Mouse (Mus musculus) lung, adult 18-20 months (tissue): ENCODE measurements around the gene Zfp619.
"Not testable (repeated sequence)": the region's sequence is repeated elsewhere in the genome, so short reads cannot be mapped to it uniquely, and the experiment has no call there.

Experiments
- DNase-seq, 2 experiments: peaks; one replicate each; pipeline ENCODE4 v3.0.0; 2022; ENCODE audit warnings: mixed read lengths in 2 of 2

Gene Zfp619

DNA sequence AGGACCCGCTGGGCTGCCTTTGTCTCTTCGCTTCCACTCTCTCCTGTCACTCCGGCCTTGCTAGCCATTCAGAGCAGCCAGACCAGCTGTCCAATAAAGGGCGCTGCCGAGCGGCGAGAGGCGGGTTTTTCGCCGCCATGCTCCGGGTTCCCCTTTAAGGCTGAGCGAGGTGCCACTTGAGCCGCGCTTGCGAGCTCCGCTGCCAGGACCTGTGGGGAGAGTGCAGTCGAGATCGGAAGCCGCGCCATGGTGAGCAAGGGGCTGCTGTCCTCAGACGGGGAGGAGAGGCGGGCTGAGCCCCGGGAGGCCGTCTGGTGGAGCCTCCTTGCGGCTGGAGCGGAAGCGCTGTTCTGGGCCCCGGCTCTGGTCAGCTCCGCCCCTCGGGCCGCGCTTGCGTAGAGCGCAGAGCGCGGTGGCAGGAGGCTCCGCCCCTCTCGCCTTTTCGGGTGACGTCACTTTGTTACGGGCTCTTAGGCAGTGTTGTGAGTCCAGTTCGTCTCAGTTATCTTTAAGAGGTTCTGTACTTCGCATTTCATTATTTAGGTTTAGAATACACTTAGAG lies at the start of gene Zfp619:
Gene Zfp619 (plus strand): TSS at position 151 of the 562 bp plus-strand sequence.
- peak; percentile 94 for DNase-seq

DNA sequence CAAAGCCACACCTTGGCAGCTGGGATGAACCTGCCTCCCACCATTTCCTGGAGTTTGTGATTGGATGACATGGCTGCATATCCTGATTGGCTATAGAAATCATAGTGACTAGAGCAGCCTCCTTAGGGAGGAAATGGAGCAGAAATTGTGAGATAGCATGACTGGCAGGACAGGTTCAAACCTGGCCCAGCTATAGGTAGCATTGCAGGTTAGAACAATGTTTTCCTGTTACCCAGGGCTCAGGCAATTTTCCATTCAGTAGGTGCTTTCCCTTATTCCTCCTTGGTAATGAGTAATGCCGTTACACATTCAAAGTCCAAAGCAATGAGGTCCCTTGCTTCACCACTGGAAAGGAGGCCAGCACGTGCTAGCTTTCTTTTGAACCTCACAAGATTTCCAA lies 38.6 kb upstream of the Zfp619 start:
- no peak for DNase-seq

DNA sequence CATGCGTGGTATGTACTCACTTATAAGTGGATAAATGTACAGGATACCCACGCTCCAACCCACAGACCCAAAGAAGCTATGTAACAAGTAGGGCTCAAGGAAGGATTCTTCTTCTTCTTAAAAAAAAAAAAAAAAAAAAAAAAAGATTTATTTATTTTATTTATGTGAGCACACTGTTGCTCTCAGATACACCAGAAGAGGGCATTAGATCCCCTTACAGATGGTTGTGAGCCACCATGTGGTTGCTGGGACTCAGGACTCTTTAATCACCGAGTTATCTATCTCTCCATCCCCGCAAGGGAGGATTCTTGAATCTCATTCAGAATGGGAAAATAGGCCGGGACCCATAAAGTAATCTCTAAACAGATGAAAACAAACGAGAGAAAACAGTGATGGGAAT lies 33.2 kb upstream of the Zfp619 start:
- no peak for DNase-seq

- peak; percentile 18 to 23 for DNase-seq
These were observed 30.3 kb upstream of the Zfp619 start for GRCm38 (mm10) chr7:39487159-39487853.

GRCm38 (mm10) chr7:39487854-39488205 lies 29.7 kb upstream of the Zfp619 start:
- no peak for DNase-seq

DNA sequence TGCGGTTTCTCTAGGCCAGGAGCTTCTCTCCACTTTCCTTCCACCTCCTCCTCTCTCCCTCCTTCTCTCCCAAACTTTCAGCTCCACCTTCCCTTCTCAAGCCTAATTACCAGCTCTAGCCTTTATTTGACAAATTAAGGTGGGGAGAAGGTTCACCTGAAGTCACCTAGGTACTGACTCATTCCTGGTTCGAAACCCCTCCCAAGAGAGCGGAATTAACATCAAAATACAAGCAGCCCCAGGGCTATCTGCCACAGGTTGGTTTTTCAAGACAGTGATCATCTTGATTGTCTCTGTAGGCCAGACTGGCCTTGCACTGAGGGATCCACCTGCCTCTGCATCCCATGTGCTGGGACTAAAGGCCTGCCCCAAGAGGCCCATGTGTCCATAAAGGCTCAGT lies 22.9 kb upstream of the Zfp619 start:
- DNase-seq: no peak

- no peak for DNase-seq
These were observed 13.5 kb upstream of the Zfp619 start for GRCm38 (mm10) chr7:39504100-39504499.

DNA sequence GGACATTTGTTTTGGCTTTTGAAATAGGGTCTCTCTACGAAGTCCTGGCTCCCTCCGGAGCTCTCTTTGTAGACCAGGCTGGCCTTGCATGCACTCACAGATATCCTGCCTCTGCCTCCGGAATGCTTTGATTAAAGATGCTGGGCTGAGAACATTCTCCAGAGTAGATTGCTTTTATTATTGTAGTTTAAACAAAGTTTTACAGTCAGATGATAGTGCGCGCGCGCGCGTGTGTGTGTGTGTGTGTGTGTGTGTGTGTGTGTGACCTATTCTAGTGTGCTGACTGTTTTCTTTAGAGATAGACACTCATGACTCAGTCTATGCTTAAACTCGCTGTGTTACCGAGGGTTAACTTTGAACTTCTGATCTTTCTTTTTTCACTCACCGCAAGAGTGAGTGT lies 796 bp downstream of the Zfp619 start:
- peak; percentile 7 to 10 for DNase-seq

GRCm38 (mm10) chr7:39523703-39524424 lies 6.3 kb downstream of the Zfp619 start:
- no peak for DNase-seq

DNA sequence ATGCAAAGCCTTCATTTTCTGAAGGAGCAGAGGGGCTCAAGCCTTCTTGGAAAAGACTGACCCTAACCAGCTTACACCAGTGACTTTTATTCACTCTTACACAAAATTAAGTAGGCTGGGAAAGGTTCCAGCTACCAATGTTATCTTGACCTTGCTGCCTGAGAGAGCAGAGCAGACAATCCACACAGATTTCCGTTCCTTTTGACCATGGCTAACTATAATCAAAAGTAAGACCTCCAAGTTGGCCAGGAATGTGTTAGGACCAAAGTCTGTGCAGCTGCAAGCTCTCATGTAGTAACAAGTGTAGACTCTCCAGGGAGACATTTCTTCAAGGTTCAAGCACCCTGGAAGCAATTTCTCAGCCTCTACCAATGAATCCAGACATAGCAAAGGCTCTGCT lies 25.6 kb downstream of the Zfp619 start:
- DNase-seq: no peak

DNA sequence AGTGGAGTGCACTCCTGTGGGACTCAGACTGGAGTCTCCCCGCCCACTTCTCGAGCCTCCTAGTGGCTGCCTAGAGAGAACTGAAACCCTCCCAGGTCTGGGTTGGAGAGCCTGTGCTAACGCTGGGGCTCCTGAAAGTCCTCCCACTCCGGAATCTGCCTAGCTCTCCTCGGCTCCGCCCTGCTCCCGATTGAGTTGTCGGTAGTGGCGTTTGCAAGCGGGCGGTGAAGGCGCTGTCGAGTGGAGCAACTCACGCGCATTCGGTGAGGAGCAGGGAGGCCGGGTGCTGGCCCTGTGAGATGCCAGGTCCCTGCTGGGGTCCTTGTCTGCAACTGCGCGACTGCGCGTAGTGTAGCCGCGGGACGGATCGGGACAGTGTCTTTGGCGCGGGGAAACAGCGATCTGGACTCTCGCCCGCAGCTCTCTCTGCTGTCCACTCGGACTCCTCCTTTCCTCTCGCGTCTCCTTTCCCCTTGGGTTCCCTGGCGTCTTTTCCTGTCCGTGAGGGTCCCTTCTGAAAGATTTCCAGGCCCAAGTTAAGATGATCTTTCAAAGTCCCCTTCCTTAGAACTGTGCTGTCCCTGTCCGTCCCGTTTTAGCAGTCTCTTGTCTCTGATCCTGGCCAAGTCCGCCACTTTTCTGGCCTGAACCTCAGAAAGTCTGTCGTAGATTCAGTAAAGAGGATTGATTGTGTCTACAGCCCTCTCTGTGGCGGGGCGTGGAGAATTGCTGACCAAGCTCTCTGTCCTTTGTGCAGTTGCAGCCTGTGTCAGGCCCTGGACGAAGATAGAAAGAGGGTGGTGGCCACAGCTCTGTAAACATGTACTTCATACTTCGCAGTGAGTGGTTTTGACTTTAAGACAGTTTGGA lies 26.9 kb downstream of the Zfp619 start:
- DNase-seq: peak; percentile 91 to 94

DNA sequence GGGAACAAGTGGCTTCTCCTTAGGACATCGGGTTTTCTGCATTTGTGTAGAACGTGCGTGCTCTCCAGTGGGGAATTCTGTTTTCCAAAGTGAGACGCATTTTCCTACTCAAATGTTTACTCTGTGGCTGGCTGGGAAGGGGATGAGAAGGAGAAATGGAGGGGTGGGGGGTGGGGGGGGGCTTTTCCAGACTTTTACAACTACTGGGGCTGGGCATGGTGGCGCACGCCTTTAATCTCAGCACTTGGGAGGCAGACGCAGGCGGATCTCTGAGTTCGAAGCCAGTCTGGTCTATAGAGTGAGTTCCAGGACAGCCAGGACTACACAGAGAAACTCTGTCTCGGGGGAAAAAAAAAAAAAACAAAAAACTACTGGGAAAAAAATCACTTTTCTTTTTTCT lies 27.6 kb downstream of the Zfp619 start:
- DNase-seq: no peak

DNA sequence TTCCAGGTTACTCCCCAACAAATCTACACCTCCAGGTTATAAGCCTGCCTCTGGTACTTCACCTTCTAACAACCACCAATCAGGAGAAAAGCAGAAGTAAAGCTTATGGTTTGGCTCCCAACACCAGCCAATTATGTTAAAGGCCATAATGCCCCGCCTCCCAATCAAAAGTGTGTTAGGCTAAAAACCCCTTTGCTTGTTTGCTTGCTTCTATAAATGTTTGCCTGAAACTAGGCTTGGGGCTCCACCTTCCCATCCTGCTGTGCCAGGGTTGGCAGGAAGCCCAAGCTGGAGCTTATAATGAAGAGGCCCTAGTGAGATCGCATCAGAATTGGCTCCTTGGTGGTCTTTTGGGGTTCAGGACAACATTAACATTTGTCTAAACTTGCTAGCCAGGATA lies 31.8 kb downstream of the Zfp619 start:
- DNase-seq: peak; percentile 75 to 85

- peak; percentile 96 for DNase-seq
These were observed 34.7 kb downstream of the Zfp619 start for GRCm38 (mm10) chr7:39551976-39552891.

GRCm38 (mm10) chr7:39552993-39553392 lies 35.4 kb downstream of the Zfp619 start:
- DNase-seq: no peak

DNA sequence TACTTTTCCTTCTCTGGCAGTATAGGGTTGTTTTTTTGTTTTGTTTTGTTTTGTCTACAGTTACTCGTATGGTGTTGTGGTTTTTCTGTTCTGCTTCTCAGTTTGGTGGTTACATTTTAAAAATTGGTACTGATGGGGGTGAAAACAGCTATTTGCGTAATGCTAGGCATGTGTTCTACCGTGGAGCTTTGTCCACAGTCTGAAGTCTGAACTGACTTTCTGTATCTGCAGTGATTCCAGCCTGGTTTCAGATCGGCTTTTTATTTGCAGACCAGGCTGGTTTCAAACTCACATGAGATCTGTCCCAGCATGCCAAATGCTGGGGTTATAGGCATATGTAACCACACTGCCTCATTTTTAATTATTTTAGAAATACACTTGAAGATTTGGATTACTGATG lies 36.3 kb downstream of the Zfp619 start:
- DNase-seq: no peak

GRCm38 (mm10) chr7:39580066-39580465 lies 62.5 kb downstream of the Zfp619 start:
- DNase-seq: no peak

DNA sequence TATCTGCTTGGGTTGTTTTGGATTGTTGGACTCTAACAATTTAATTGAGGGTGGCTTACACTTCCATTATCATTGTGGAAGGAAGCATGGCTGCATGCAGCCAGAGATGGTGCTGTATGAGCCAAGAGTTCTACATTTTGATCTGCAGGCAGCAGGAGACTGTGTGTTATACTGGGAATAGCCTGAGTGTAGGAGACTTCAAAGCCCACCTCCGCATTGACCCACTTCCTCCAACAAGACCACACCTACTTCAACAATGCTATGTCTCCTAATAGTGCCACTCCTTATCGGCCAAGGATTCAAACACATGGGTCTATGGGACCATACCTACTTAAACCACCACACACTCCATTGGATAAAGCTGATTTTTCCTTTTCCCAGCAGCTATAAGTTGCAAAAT lies 63.0 kb downstream of the Zfp619 start:
- DNase-seq: no peak

- not testable (repeated sequence) for DNase-seq
These were observed 69.3 kb downstream of the Zfp619 start for GRCm38 (mm10) chr7:39586834-39587233.

GRCm38 (mm10) chr7:39588037-39588436 lies 70.5 kb downstream of the Zfp619 start:
- no peak for DNase-seq

- peak; percentile 4 to 10 for DNase-seq
These were observed 71.0 kb downstream of the Zfp619 start for GRCm38 (mm10) chr7:39588471-39589041.

DNA sequence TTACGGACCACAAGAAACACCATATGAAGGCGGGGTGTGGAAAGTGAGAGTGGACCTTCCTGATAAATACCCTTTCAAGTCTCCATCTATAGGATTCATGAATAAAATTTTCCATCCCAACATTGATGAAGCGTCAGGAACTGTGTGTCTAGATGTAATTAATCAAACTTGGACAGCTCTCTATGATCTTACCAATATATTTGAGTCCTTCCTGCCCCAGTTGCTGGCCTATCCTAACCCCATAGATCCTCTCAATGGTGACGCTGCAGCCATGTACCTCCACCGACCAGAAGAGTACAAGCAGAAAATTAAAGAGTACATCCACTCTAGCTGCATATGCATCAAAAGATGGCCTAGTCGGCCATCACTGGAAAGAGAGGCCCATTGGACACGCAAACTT lies 71.5 kb downstream of the Zfp619 start:
- not testable (repeated sequence) for DNase-seq
